Mouse (Mus musculus) liver, embryonic 15.5 days (tissue): ENCODE measurements around the gene Gm3182. TPM values are rescaled to one million over a fixed set of nuclear protein-coding genes. Genes with fewer than 3 reads are reported as not detected.
"Not testable (repeated sequence)": the region's sequence is repeated elsewhere in the genome, so short reads cannot be mapped to it uniquely, and the experiment has no call there.

Experiments used
- ATAC-seq: fragments of 200-750 bp; cut with Nextera tagmentation; 2 replicates; pipeline ENCODE4 v1.8.0; 2017; ENCODE audit warnings: moderate number of reproducible peaks, mild to moderate bottlenecking, moderate library complexity; ENCODE audit not compliant: insufficient read depth
- H3K27ac ChIP-seq: fragments of 300-500 bp; sonication (generic); replicated peaks from 2 replicates; pipeline ENCODE4 v1.5.1; 2015; ENCODE audit warnings: mild to moderate bottlenecking, inconsistent platforms
- H3K27me3 ChIP-seq: fragments of 300-500 bp; sonication (generic); 2 replicates; pipeline ENCODE4 v1.6.1; 2015; ENCODE audit warnings: mild to moderate bottlenecking, inconsistent platforms
- H3K36me3 ChIP-seq: fragments of 300-500 bp; sonication (generic); replicated peaks from 2 replicates; pipeline ENCODE4 v1.6.1; 2015; ENCODE audit warnings: moderate library complexity, mild to moderate bottlenecking, inconsistent platforms
- H3K4me1 ChIP-seq: fragments of 300-500 bp; sonication (generic); replicated peaks from 2 replicates; pipeline ENCODE4 v1.6.1; 2015; ENCODE audit warnings: inconsistent platforms
- H3K4me2 ChIP-seq: fragments of 300-500 bp; sonication (generic); 2 replicates; pipeline ENCODE4 v1.6.1; 2015; ENCODE audit warnings: moderate library complexity, mild to moderate bottlenecking, inconsistent platforms
- H3K4me3 ChIP-seq: fragments of 300-500 bp; sonication (generic); replicated peaks from 2 replicates; pipeline ENCODE4 v1.5.1; 2015; ENCODE audit warnings: mild to moderate bottlenecking, inconsistent platforms
- H3K9ac ChIP-seq: fragments of 300-500 bp; sonication (generic); 2 replicates; pipeline ENCODE4 v1.6.1; 2015; ENCODE audit warnings: moderate library complexity, mild to moderate bottlenecking, inconsistent platforms
- H3K9me3 ChIP-seq: fragments of 300-500 bp; sonication (generic); replicated peaks from 2 replicates; pipeline ENCODE4 v1.6.1; 2016; ENCODE audit warnings: inconsistent platforms
- WGBS: fragments of 180-500 bp; shearing (Covaris S2); methylation state at CpG from one replicate; pipeline ENCODE4 v1.1.7; 2015; ENCODE audit warnings: mixed read lengths; ENCODE audit not compliant: insufficient replicate concordance; 5-methylcytosine and 5-hydroxymethylcytosine counted together
- polyA plus RNA-seq: library from polyadenylated mRNA; unstranded; fragments of >200 nt; fragmentation: Nextera tagmentation; extraction: Ambion mirVana; gene quantifications from 2 replicates; pipeline ENCODE4 v1.2.1, GENCODE M21; 2015

Gm3182 gene
- polyA plus RNA-seq: not detected in 2 replicates

DNA sequence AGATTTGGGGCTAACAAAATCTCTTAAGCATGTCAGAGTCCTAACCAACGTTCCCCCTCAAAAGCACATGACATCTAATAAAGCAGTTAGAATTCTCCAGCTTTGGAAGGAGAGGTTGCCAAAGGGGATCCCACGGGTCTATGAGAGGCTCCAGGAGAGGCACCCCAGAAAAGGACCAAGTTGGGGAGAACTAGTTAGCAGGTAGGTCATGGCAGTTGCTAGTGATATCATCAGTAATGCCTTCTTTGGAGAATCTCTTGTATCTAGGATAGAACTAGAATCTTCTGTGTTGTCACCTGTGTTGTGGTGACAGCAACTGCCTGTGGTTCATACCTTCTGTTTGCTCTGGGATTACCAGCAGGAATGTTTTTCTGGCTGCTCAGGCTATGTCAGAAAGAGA, at the start of gene Gm3182:
Gm3182 (plus strand) TSS at position 301 of the 400 bp plus-strand sequence.
- H3K36me3 ChIP-seq, H3K4me1 ChIP-seq, H3K27me3 ChIP-seq, H3K4me2 ChIP-seq, H3K9ac ChIP-seq, ATAC-seq, H3K4me3 ChIP-seq, H3K27ac ChIP-seq, H3K9me3 ChIP-seq: not testable (repeated sequence)
- WGBS: 44% methylated on average over 1 of the region's 2 CpGs

- H3K4me3 ChIP-seq, H3K4me2 ChIP-seq, H3K27me3 ChIP-seq, ATAC-seq, H3K36me3 ChIP-seq, H3K27ac ChIP-seq, H3K4me1 ChIP-seq, H3K9me3 ChIP-seq, H3K9ac ChIP-seq: not testable (repeated sequence)
- 2% methylated on average over 21 of the region's 25 CpGs for WGBS
Measured at GRCm38 (mm10) chr14:4499425-4499824, 17.9 kb downstream of the Gm3182 start.

Other genes with a start within 250 kb of the Gm3182 start
- not detected in 2 replicates for gene Gm3138, start 232.1 kb upstream of the Gm3182 start, polyA plus RNA-seq
- not detected in 2 replicates for gene Gm3149, start 164.5 kb upstream of the Gm3182 start, polyA plus RNA-seq
- gene 2610042L04Rik, start 147.0 kb upstream of the Gm3182 start, polyA plus RNA-seq: not detected in 2 replicates
- not detected in 2 replicates for gene Gm3159, start 84.2 kb upstream of the Gm3182 start, polyA plus RNA-seq
- not detected in 2 replicates for gene Gm3164, start 66.3 kb upstream of the Gm3182 start, polyA plus RNA-seq
- gene Gm3173, start 50.8 kb upstream of the Gm3182 start, polyA plus RNA-seq: not detected in 2 replicates
- gene Gm3047, start 73.7 kb downstream of the Gm3182 start, polyA plus RNA-seq: not detected in 2 replicates
- gene Gm8159, start 150.6 kb downstream of the Gm3182 start, polyA plus RNA-seq: not detected in 2 replicates
- not detected in 2 replicates for gene Gm3239, start 182.4 kb downstream of the Gm3182 start, polyA plus RNA-seq
- not detected in 2 replicates for gene Gm7876, start 227.5 kb downstream of the Gm3182 start, polyA plus RNA-seq
- gene Gm3252, start 245.0 kb downstream of the Gm3182 start, polyA plus RNA-seq: not detected in 2 replicates